Mouse (Mus musculus) ES-CJ7 (cell line): Measurements from ENCODE around the gene Sema5a.

Source experiments
- DNase-seq: peaks from one replicate; pipeline ENCODE4 v3.0.0; 2011; ENCODE audit warnings: low read depth, low spot score

Gene Sema5a

DNA sequence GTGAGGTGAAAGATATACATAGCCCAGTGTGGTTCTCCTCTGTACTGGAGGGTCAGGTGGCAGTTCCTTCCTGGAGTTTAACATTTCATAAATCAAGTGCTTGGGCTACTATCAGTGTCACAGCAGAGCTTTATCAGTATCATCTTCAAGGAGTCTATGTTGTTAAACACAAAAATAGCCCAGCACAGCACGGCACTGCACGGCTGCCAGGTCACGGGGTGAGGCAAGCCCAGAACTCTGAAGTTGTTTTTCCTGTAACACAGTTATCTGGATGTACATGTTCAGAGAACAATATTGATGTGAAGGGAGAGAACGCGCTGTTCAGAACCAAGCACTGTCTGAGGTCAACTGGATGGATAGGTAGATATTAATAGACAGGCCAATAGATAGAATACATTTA, 112.2 kb downstream of the Sema5a start:
- DNase-seq: no peak

DNA sequence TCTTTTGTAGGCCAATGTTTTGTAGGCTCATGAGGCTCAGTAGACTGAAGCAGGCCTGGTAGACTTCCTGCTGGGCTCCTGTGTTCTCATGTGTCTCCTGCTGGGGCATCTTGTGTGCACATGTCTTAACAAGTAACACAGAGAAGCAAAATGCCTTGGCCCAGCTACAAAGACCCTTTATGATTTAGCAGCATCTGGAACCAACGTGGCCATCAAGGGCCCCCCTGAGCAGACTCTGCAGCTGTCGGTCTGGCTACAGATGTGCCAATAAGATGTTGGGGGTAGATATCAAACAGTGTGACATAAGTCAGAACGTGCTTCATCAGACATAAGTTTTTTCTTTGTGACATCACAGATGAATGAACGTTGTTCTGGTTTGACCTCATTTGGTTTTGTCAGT, 123.2 kb downstream of the Sema5a start:
- no peak for DNase-seq

DNA sequence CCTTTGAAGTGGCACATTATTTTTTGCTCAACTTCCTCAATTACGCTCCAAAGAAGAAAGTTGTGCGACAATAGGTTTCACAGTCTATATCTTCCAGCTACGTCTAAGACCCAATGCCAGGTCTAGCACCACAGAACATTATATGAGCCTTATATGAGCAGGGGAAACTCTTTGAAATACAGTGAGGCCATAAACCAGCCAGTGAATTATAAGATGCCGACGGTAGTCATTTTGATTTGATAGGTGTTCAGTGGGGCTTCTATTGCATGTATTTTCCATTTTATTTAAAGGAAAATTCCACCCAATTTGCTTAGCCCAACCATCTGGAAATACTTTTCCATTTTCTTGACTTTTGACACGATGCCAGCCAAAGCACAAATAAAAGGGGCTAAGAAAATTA, 126.3 kb downstream of the Sema5a start:
- DNase-seq: no peak

DNA sequence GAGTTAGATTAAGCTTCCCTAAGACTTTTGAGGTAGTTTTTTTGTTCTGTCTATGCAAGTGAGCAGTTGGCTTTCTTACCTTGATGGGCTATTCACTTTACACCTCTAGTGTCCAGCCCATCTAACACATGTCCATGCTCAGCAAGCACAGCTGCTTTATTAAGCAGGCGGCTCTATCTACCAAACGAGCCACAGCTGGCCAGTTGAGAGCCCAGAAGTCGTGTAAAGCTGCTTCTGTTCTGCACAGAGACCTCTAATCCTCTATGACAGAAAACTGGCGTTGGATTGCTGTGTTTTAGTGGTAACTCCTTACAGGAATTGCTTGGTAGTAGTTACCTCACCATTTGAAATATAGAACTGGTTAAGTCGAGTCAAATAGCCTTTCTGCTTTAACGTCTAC, 126.8 kb downstream of the Sema5a start:
- DNase-seq: no peak

DNA sequence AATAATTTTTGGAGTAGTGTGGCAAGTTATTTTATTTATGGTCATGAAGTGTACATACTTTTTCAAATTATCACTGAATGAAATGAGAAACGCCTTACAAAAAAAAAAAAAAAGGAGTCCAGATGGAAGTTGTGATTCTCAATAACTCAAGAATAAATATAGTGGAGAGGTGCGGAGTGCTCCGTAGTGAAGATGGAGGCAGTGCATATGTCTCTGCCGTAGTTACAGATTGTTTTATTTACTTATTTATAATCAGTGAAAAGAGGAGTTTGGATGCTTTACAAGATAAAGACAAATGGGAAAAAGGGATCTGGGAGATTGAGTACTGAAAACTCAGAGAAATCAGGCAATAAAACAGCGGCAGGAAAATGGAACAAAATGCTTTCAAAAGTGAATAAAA, 131.7 kb downstream of the Sema5a start:
- no peak for DNase-seq

DNA sequence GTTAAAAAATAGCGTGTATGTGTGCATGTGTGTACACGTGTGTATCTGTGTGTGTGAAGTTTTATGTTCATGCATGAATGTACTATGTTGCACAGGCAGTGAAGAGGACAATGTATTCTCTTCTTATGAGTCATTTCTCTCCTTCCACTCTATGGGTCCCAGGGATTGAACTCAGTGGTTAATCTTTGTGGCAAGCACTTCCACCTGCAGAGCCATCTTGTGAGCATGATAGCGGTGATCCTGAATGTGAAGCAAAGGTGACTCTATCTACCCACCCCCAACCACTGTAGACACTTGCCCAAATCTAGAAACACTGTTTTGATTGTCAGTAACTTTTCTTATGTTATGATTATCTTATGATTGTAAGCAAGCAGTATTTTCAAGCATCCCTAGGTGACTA, 133.2 kb downstream of the Sema5a start:
- DNase-seq: no peak

DNA sequence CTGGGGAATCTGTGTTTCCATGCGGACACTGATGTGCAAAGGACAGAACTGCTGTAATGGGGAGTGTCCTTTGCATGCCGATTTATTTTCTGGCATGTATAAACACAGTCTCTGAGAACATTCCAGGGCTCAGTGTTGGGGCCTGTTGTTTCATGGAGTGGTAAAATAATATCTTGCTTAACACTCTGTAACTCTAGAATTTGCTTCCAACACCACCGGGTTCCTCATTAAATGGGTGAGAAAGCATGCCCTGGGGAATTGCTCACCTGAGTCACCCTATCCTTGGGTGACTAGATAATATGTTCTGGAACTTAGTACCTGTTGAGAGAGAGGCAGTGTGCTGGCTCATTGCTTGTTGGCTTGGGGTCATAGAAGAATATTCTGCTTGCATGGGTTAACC, 135.7 kb downstream of the Sema5a start:
- no peak for DNase-seq

DNA sequence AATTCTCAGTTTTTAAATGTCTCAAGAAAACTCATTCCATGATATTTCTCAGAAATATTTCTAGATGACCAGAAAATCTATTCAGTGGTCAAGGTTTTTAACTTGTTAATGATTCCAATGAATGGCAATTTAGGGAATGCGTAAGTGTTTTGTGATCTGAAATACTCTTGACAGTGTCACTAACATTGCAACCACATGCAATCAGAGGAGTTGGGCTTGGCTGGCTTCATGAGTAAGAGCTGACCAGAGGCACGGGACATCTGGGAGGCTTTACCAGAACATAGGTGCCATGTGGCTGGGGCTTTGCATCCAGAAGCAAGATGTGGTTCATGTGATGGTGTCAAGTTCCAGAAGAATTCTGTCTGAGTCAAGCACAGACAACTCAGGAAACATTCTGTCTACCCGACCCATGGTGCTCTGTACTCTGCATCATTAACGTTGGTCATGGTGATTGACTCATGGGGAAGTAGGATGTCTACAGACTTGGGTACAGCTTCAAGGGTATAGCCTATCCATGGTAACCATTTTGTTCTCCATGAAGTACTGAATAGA, 138.4 kb downstream of the Sema5a start:
- no peak for DNase-seq

DNA sequence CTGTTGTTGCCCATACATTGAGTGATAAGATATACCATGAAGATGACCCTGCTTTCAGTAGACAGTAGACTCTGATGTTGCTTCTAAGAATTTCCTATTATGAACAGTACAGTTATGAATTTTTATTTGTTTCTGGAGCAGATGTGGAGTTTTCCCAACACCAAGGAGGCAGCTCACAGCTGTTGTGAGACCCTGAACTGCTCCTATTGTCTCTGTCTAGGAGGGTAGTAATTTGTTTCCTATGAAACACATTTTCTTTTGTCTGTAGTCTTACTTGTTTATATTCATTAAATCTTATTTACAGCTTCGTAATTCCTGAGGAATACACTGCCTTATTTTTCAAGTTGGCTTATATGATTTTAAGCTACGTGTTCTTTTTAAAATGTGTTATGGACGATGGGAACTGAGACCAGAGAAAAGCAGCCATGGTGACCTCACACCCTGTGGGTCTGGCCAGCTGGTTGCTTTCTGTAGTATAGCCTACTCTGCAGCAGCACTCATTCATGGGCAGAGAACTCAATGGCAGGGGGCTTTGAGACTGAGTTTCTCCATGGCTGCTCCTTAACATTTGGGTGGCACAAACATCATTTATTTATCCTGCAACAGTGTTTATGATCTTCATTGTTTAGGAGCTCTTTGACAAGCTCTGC, 151.8 kb downstream of the Sema5a start:
- DNase-seq: no peak

DNA sequence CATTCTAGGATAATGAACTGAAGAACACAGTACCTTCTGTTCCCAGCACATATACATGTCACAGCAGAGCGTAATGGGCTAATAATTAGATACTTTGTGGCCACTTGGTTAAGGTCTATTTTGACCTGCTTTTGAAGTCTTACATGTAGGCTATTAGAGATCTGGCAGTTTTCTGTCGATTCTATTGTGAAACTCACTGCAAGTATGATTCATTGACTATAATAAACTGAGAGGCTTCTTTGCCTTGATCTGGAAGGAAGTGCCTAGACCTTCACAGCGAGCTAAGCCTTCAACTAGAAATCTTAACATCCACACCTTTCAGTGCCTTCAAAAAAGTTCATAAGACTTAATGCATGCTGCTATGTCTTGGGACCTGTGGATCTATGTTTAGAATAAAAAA, 152.5 kb downstream of the Sema5a start:
- no peak for DNase-seq

DNA sequence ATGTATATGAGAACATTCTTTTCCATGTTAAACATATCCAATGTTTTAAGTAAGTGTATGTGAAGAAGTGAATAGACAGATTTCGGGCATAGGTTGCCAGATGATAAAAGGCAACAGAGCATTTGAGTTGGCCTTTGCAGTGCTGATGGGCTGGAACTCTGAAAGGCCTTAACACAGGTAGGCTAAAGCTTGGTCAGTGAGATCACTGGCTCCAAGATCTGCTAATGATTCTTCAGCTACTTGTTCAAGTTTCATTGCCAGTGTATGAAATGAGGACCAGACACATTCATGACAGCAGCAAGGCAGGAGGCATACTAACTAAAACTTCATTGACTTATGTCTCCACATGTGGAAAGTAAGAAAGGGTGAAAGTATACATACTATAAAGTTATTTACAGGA, 154.1 kb downstream of the Sema5a start:
- no peak for DNase-seq

DNA sequence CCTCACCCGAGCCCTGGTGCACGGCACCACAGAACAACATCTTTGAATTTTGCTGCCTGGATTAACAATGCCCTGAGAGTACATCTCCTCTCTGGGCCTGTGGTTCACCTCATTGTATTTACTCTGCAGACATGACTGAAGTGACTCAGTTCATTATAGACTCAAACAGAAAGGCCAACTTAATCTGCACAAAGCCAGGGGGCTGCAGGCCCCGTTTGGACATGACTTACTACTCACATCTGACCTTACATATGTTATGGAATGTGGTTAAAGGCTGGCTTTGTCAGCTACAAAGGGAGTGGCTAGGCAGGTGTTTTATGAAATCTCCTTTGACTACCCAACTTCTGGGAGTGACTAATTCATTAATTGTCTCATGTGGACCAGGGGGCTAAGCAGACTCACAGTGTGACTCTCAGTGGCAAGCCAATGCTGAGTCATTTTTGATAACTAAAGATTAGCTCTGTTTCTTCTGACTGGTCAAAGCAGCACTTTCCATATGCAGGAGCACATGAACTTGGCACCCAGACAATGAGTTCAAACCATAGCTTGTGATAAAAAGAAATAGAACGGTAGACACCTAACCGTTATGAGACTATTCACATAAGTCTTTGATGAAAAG, 157.4 kb downstream of the Sema5a start:
- DNase-seq: no peak

DNA sequence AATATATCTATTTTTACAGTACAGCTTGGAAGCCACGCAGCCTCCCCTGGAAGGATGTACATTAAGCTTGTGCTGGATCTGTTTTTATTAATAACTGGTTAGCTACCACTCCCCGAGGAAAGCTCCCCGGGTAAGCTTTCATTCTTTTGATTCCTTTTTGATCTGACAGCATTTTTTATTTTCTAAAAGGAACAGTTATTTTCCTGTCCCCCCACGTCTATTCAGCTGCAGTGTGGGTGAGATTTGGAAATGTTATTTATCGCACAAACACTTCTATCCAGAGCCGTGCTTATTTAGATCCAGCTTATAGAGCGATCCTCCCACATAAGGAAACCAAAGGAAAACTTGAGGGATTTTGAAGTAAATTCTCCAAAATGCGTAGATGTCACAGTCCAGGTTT, 158.7 kb downstream of the Sema5a start:
- no peak for DNase-seq

DNA sequence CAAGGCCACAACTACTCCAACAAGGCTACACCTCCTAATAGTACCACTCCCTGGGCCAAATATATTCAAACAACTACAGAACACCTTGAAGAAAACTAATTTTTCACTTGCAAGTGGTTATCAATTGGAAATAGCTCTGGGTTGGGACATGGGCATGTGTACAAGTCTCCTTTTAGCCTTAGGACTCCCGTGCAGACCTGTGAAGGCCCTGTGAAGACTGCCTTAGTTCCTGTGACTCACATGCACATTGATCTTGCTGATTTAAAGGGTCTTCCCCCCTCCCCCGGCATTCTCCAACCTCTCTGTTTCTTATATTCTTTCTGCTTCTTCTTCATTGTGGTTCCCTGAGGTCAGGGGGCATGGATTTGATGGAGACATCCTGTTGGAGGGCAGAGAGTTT, 161.8 kb downstream of the Sema5a start:
- DNase-seq: no peak

DNA sequence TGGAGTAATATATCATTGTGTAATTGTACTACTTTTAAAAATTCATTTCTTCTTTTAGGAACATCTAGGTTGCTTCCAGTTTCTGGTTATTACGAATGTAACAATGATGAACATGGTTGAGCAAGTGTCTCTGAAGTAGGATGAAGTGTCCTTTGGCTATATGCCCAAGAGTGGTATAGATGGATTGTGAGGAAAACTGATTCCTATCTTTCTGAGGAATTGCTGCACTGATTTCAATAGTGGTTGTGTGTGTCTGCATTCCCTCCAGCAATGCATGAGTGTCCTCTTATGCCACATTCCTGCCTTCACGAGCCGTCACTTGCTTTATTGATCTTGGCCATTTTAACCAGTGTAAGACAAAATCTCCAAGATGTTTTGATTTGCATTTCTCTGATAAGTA, 163.2 kb downstream of the Sema5a start:
- DNase-seq: no peak

DNA sequence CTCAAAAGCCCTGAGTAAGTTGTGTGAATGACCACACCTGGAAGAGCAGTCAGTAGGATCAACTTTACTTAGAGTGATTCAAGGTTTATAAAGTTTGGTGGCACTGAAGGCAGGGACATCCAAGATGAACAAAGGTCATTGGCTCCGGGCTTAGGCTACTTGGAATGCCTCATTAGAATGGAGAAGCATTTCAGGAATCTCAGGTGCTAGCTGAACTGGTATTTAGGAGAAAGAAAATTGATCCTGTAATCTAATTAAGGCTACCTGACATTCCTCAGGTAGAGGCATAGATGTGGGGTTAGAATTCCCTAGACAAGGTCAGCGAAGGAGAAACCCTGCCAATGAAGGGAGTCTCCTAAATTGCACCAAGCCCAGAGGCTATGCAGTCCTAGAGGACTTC, 171.7 kb downstream of the Sema5a start:
- no peak for DNase-seq

DNA sequence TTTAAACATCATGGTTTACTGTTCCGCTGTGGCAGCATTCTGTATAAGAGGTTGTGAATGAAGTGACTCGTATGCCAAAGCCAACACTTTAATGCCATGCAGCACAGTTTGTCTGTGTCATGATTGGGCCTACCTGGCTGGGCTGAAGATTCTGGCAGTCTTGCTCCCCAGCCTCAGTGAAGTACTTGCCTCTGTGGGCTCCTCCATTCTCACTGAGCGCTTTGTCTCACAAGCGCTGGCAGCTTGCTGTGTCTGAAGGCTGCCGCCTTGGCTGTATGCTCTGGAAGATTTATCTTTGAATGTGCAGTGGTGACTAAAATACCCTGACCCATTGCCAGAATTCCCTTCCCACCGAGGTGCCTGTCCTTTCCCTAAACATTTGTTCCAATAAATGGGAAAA, 178.0 kb downstream of the Sema5a start:
- no peak for DNase-seq

DNA sequence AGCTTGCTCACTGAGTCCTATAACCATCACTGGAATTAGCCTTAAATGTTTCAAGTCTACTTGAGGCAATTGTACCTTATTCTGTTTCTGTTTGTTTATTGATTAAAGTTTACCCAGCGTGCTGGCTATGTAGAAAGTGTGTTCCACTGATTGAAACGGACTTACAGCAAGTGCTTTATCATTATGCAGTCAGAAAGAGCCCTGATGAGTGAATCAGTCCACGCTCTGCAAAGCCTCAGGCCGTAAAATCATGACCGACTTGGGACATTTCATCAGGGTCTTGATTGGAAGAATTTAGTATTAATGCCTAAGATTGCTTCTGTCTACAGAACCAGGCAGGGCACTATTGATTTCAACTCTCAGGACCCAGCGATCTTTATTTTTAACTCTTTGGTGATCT, 178.5 kb downstream of the Sema5a start:
- DNase-seq: no peak

DNA sequence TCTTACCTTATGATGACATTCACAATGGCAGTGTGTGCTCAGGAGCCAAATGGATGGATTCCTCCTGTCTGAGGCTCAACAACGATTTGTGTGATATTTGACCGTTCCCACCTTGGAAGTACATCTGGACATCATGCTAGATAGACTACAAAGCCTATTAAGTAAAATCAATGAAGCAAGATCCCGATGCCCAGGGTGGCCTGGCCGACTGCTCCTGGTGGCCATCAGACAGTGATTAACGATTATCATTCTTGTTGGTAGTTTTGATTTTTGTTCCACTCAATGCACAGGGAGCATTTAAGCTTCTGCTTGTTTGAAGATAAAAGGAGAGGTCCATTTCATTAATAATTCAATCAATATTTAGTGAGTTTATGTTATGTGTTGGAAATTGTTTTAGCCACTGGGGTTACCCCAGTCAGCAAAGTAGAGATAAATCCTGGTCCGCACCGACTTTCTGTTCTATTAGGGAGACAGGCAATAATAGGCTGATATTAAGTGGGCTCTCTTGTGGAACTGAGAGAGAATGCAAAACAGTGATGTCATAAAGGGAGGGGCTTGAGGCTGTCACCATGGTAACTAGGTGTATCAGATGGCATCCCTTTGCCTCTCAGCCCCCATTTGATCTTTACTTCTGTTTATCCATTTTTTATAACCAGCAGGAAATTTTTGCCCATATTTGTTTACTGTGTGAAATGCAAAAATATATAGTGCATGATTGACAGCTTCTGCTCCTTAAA, 182.7 kb downstream of the Sema5a start:
- DNase-seq: no peak

DNA sequence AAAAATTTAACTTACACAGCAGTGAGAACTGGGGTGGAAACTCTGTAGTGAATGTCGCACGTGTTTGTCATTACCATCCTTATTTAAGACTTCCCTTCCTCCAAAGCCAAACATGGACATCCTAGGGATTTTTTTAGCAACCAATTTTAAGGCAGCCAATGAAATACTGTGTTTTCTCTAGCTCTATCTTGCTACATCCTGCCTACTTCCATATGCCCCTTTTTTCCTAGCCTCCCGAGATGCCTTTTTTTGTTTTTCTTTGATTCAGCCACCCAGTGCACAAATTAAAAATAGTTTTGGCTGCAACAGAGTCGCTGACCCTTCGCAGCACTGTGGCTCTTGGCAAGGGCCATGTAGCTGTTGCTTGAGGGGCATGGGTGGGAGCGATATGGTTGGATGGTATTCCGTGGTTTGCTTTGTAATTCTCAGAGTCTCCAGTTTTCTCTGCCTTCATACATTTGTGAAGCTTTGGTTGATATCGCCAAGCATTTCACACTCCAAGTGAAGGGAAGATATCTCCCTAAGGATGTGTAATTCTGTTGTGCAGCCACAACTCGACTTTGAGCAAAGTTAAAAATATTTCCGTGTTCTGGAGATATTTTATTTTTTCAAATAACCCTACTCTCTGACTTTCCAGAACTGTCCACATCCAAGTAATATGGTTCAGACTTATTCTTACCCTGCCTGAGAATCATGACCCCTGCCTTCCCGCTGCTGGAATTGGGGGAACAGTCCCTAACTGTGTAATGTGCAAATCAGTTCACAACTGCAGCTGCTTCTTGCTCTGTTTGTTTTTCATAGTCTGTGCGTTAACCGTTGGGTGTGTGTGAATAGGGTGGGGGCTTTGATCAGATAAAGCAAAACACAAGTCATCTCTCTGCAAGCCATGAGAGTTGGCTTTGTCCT, 188.6 kb downstream of the Sema5a start:
- DNase-seq: no peak

DNA sequence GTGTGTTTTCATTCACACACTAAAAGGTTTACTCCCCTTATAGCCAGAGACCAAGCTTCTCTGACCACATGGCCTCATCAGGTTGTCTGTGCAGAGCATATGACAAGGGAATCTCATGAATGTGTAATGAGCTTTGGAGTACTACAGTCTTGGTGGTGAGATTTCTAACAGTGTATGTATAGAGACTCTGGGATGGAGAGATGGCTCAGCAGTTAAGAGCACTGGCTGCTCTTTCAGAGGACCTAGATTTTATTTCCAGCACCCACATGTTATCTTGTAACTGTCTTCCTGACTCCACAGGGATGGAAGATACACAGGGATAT, 189.2 kb downstream of the Sema5a start:
- DNase-seq: no peak

DNA sequence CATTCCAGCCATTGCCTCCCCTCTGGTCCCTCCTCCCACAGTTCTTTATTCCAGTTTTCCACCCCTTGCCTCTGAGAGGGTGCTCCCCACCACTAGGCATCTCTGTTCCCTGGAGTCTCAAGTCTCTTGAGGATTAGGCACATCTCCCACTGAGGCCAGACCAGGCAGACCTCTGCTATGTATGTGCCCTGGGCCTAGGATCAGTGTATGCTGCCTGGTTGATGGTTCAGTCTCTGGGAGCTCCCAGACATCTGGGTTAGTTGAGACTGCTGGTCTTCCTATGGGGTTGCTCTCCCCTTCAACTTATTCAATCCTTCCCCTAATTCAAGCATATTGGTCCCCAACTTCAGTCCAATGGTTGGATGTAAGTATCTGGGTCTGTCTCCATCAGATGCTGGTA, 189.7 kb downstream of the Sema5a start:
- DNase-seq: no peak
